Mouse (Mus musculus) regulatory T cell (primary cell): ENCODE measurements at regions not wholly inside any gene's neighbourhood (a gene's known extent, or its start where the extent isn't known, plus 50 kb on each side); places are given as distances from the start of the nearest gene placed in this dataset.

Experiments
- in situ Hi-C: fragments of 300-600 bp; cut with MboI, MseI; formaldehyde crosslinking; loops from one replicate; pipeline ENCODE4 v1.15.1; 2025; ENCODE audit warnings: high pct_unique_total_duplicates

- in situ Hi-C loops, result no loop called here
These were observed 309.7 kb downstream of the Irx2 start for GRCm38 (mm10) chr13:72938156-72938874.

- in situ Hi-C loops, result no loop called here
These were observed 312.7 kb upstream of the Irx4 start for GRCm38 (mm10) chr13:72947374-72948165.

- in situ Hi-C loops, result no loop called here
These were observed 301.4 kb upstream of the Irx4 start for GRCm38 (mm10) chr13:72958616-72959518.

- in situ Hi-C loops, result no loop called here
These were observed 299.0 kb upstream of the Irx4 start for GRCm38 (mm10) chr13:72961291-72961690.

- in situ Hi-C loops, result no loop called here
These were observed 288.1 kb upstream of the Irx4 start for GRCm38 (mm10) chr13:72972165-72972564.

- in situ Hi-C loops, result no loop called here
These were observed 287.4 kb upstream of the Irx4 start for GRCm38 (mm10) chr13:72972894-72973293.

- in situ Hi-C loops, result no loop called here
These were observed 283.1 kb upstream of the Irx4 start for GRCm38 (mm10) chr13:72977213-72977612.

- in situ Hi-C loops, result no loop called here
These were observed 282.3 kb upstream of the Irx4 start for GRCm38 (mm10) chr13:72977971-72978370.

GRCm38 (mm10) chr13:72978966-72979365 lies 281.3 kb upstream of the Irx4 start:
- in situ Hi-C loops, result no loop called here

GRCm38 (mm10) chr13:72992589-72993409 lies 267.5 kb upstream of the Irx4 start:
- in situ Hi-C loops, result no loop called here

- in situ Hi-C loops, result no loop called here
These were observed 266.8 kb upstream of the Irx4 start for GRCm38 (mm10) chr13:72993410-72993858.

GRCm38 (mm10) chr13:72994538-72994937 lies 265.7 kb upstream of the Irx4 start:
- in situ Hi-C loops, result no loop called here

- in situ Hi-C loops, result no loop called here
These were observed 251.3 kb upstream of the Irx4 start for GRCm38 (mm10) chr13:73008856-73009546.

- in situ Hi-C loops, result no loop called here
These were observed 250.5 kb upstream of the Irx4 start for GRCm38 (mm10) chr13:73009547-73010475.

GRCm38 (mm10) chr13:73019181-73019580 lies 241.1 kb upstream of the Irx4 start:
- in situ Hi-C loops, result no loop called here

GRCm38 (mm10) chr13:73031217-73031616 lies 229.1 kb upstream of the Irx4 start:
- in situ Hi-C loops, result no loop called here

- in situ Hi-C loops, result no loop called here
These were observed 227.2 kb upstream of the Irx4 start for GRCm38 (mm10) chr13:73033055-73033454.

- in situ Hi-C loops, result no loop called here
These were observed 226.0 kb upstream of the Irx4 start for GRCm38 (mm10) chr13:73034065-73034831.

GRCm38 (mm10) chr13:73034886-73035285 lies 225.4 kb upstream of the Irx4 start:
- in situ Hi-C loops, result no loop called here
